Mouse (Mus musculus) layer of hippocampus, postnatal 10 days (tissue): Measurements from ENCODE around the gene Ssb. TPM values are rescaled to one million over a fixed set of nuclear protein-coding genes. Genes with fewer than 3 reads are reported as not detected.
"Not testable (repeated sequence)": the region's sequence is repeated elsewhere in the genome, so short reads cannot be mapped to it uniquely, and the experiment has no call there.

Experiments
- DNase-seq, 2 experiments: peaks; one replicate each; pipeline ENCODE4 v3.0.0; 2021; ENCODE audit warnings: low spot score in 2 of 2
- total RNA-seq, 2 experiments: library from RNA; stranded (reverse); gene quantifications; 2 replicates each; pipeline ENCODE4 v1.2.3; 2021

Ssb gene
- total RNA-seq, 2 experiments from 2014 or later, result 135 to 170 TPM

GRCm38 (mm10) chr2:69860972-69861452 lies 350 bp upstream of the Ssb start:
- no peak for DNase-seq

- no peak for DNase-seq
These were observed 825 bp downstream of the Ssb start for GRCm38 (mm10) chr2:69862117-69862657.

- no peak for DNase-seq
These were observed 22.6 kb downstream of the Ssb start for GRCm38 (mm10) chr2:69883990-69884391.

GRCm38 (mm10) chr2:69884581-69884980 lies 23.2 kb downstream of the Ssb start:
- DNase-seq, result no peak

GRCm38 (mm10) chr2:69885050-69885449 lies 23.7 kb downstream of the Ssb start:
- DNase-seq, result no peak

- peak; percentile 89 to 91 for DNase-seq
These were observed 24.3 kb downstream of the Ssb start, which contains the start of gene Mettl5 for GRCm38 (mm10) chr2:69885451-69886305. TSS of gene Mettl5 (minus strand) at chr2:69885615.

- no peak for DNase-seq
These were observed 27.6 kb downstream of the Ssb start for GRCm38 (mm10) chr2:69888957-69889356.

GRCm38 (mm10) chr2:69890843-69891242 lies 29.5 kb downstream of the Ssb start:
- no peak for DNase-seq

GRCm38 (mm10) chr2:69893145-69893544 lies 31.8 kb downstream of the Ssb start:
- no peak for DNase-seq

GRCm38 (mm10) chr2:69893891-69894290 lies 32.5 kb downstream of the Ssb start:
- no peak for DNase-seq

GRCm38 (mm10) chr2:69895502-69896223 lies 34.3 kb downstream of the Ssb start:
- DNase-seq, result no peak

- DNase-seq, result no peak
These were observed 34.8 kb downstream of the Ssb start for GRCm38 (mm10) chr2:69896224-69896581.

- DNase-seq, result peak; percentile 97 to 98
These were observed 35.8 kb downstream of the Ssb start, which contains the start of gene Ubr3 for GRCm38 (mm10) chr2:69897039-69897617. TSS of gene Ubr3 (plus strand) at chr2:69897246.

GRCm38 (mm10) chr2:69897618-69898575 lies 36.5 kb downstream of the Ssb start:
- DNase-seq, result peak; percentile 53 to 54

- no peak for DNase-seq
These were observed 42.2 kb downstream of the Ssb start for GRCm38 (mm10) chr2:69903541-69903940.

- DNase-seq, result not testable (repeated sequence)
These were observed 46.0 kb downstream of the Ssb start for GRCm38 (mm10) chr2:69907394-69907793.

- no peak for DNase-seq
These were observed 51.4 kb downstream of the Ssb start for GRCm38 (mm10) chr2:69912801-69913200.

GRCm38 (mm10) chr2:69917301-69917700 lies 55.9 kb downstream of the Ssb start:
- no peak for DNase-seq
